Mouse (Mus musculus) liver (tissue): ENCODE data around the gene Ngrn.

ENCODE experiments used
- DNase-seq: peaks from one replicate; pipeline ENCODE4 v3.0.0-alpha.2; 2020; ENCODE audit warnings: mixed read lengths

The Ngrn gene

GRCm38 (mm10) chr7:80264606-80265005 is 3.6 kb downstream of the Ngrn start:
- no peak for DNase-seq

- no peak for DNase-seq
Measured at GRCm38 (mm10) chr7:80267764-80268163, 6.7 kb downstream of the Ngrn start.

GRCm38 (mm10) chr7:80268897-80269750 is 8.1 kb downstream of the Ngrn start, which contains the start of gene Vps33b:
Gene Vps33b (plus strand): TSS chr7:80269649.
- DNase-seq = peak; percentile 95

GRCm38 (mm10) chr7:80269751-80270255 is 8.8 kb downstream of the Ngrn start:
- DNase-seq = peak; percentile 59

- DNase-seq = no peak
Measured at GRCm38 (mm10) chr7:80273456-80273855, 12.4 kb downstream of the Ngrn start.

- DNase-seq = no peak
Measured at GRCm38 (mm10) chr7:80276374-80276773, 15.4 kb downstream of the Ngrn start.

- no peak for DNase-seq
Measured at GRCm38 (mm10) chr7:80280032-80280431, 19.0 kb downstream of the Ngrn start.

GRCm38 (mm10) chr7:80280998-80281397 is 20.0 kb downstream of the Ngrn start:
- DNase-seq = no peak

GRCm38 (mm10) chr7:80281646-80282045 is 20.6 kb downstream of the Ngrn start:
- DNase-seq = no peak

GRCm38 (mm10) chr7:80283226-80283918 is 22.4 kb downstream of the Ngrn start:
- no peak for DNase-seq

GRCm38 (mm10) chr7:80284391-80284790 is 23.4 kb downstream of the Ngrn start:
- DNase-seq = no peak

- no peak for DNase-seq
Measured at GRCm38 (mm10) chr7:80285725-80286124, 24.7 kb downstream of the Ngrn start.

- no peak for DNase-seq
Measured at GRCm38 (mm10) chr7:80287736-80288135, 26.7 kb downstream of the Ngrn start.

- peak; percentile 100 for DNase-seq
Measured at GRCm38 (mm10) chr7:80294062-80294763, 33.2 kb downstream of the Ngrn start, which contains the start of gene Prc1. Gene Prc1 (plus strand): TSS chr7:80294450.

- peak; percentile 46 for DNase-seq
Measured at GRCm38 (mm10) chr7:80294764-80295648, 34.0 kb downstream of the Ngrn start.

GRCm38 (mm10) chr7:80296462-80296861 is 35.4 kb downstream of the Ngrn start:
- no peak for DNase-seq

- no peak for DNase-seq
Measured at GRCm38 (mm10) chr7:80297041-80297440, 36.0 kb downstream of the Ngrn start.

- no peak for DNase-seq
Measured at GRCm38 (mm10) chr7:80298754-80299153, 37.7 kb downstream of the Ngrn start.

GRCm38 (mm10) chr7:80299568-80299967 is 38.6 kb downstream of the Ngrn start:
- no peak for DNase-seq

- peak; percentile 30 for DNase-seq
Measured at GRCm38 (mm10) chr7:80301522-80301921, 40.5 kb downstream of the Ngrn start.

- no peak for DNase-seq
Measured at GRCm38 (mm10) chr7:80307766-80308165, 46.8 kb downstream of the Ngrn start.

- no peak for DNase-seq
Measured at GRCm38 (mm10) chr7:80310771-80311170, 49.8 kb downstream of the Ngrn start.
